Mouse (Mus musculus) T-helper 17 cell (primary cell): ENCODE measurements around the gene Snrpa1.

ENCODE experiments used
- in situ Hi-C, 2 experiments: fragments of 300-600 bp; cut with MboI, MseI; formaldehyde crosslinking; loops; 1 replicate in 1 of 2; 2 replicates in 1 of 2; pipeline ENCODE4 v1.15.1; 2025; ENCODE audit warnings: high pct_unique_total_duplicates in 2 of 2

Snrpa1 gene

DNA sequence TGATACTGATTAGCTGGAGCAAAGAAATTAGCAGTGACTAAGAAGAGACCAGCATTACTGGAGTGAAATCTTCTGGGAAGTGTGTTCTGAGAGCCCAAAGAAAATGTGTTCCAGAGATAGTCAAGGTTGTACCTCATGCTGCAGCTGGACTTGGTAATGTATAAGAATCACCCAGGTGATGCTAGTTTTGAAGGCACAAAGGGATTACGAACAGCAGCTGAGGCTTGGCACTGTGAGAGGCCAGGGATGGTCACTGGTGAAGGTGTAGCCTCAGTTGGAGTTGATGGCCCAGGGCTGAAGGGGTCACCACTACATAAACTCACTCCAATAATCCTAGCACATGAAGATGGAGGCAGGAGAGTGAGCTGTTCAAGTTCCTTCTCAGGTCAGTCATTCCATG lies at the start of gene Snrpa1:
Gene Snrpa1 (plus strand): TSS at position 301 of the 400 bp plus-strand sequence.
- in situ Hi-C loops, result loop anchor here in 1 of 2 experiments (25.0 kb wide), 1 partner anchor 1721 kb away; no protein-coding TSS in a partner anchor

DNA sequence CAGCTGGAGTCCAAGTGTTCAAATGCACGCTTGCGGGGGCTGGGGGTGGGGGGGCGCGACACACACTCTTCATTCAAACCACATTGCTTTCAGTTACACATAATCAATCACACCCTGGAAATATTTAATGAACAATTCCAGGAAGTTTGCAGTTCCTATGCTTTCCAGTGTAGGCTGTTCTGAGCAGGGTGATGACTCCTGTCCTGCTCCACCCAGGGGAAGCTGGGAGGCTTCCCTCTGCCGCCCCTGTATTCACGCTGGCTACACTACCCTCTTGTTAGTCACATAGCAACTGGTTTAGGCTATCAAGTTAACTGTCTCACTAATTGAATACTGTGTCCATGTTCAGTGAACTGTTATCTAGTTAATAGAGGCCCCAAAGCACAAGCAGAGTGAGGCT lies 48.3 kb upstream of the Snrpa1 start:
- in situ Hi-C loops, result no loop called here

DNA sequence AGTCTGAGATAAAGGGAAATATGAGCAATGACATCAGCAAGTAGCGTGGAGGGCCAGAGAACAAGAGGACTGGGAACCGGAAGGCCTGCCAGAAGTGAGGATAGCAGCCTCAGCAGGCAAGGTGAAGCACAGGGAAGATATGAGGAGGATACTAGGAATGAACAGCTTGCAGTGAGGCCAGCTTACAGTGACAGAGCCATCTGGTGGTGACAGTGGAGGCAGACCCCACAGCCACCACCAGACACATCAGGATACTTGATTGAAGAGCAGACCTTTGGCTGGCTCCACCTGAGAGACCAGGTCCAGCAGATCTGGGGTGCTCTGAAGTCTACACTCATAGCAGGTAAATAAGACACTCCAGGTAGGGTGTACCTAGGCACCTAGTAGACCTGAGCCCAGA lies 31.1 kb upstream of the Snrpa1 start:
- in situ Hi-C loops, result no loop called here

GRCm38 (mm10) chr7:66028766-66029512 lies 29.9 kb upstream of the Snrpa1 start:
- in situ Hi-C loops, result no loop called here

GRCm38 (mm10) chr7:66036809-66037208 lies 22.0 kb upstream of the Snrpa1 start:
- in situ Hi-C loops, result no loop called here

GRCm38 (mm10) chr7:66038261-66038660 lies 20.5 kb upstream of the Snrpa1 start:
- in situ Hi-C loops, result no loop called here

DNA sequence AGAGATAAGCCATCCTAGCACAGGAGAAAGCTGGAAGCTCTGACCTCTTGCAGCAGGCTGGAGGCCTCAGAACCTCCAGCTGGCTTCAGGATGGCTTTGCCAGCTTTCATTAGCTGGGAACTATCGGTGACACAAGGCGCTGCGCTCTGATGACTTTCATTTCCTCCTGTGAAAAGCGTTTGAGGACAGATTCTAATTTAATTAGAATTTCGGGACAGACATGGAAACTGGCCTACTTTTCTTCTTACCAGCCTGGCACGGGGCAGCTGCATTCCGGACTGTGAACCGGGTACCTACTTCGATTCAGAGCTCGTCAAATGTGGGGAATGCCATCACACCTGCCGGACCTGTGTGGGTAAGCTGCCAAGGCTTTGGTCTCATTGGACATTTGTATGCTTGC lies 20.1 kb upstream of the Snrpa1 start:
- in situ Hi-C loops, result no loop called here

GRCm38 (mm10) chr7:66040026-66040814 lies 18.6 kb upstream of the Snrpa1 start:
- in situ Hi-C loops, result no loop called here

DNA sequence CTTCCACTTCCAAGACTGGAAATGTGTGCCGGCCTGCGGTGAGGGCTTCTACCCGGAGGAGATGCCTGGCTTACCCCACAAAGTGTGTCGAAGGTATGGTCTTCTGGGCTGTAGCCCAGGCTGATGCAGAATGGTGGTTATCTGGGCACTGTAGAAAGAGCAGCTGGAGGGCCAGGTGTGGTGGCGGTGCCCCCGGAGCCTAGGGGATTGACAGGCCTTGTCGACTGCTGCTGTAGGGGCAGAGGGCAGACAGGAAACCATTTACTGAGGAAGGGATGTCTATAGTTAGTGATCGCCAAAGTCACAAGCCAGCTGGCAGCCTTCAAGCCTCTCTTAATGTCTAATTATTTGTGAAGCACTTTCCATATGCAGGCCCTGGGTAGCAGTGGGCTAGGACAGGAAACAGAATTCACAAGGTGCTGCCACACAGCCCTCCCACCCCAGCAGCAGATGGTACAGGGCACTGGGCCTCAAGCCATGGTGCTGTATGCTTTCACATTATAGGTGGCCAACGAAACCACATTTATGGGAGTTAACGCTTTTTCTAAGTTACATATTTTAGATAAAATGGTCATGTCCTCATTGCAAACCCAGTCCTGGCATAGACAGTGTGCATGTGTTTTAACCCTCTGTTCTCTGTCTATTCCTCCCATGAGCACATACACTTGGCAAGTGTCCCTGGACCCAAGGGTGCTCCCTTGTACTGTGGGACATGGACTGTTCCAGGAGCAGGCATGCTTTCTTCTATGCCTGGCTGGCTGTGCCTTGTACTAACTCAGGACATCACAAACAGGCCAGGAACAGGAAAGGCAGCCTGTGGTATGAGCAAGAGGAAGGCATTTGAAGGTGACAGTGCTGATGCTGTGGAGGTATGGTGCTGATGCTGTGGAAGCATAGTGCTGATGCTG lies 15.0 kb upstream of the Snrpa1 start, which contains the start of gene Gm45213:
Gene Gm45213 (plus strand): TSS at position 51 of the 908 bp plus-strand sequence.
- in situ Hi-C loops, result no loop called here

DNA sequence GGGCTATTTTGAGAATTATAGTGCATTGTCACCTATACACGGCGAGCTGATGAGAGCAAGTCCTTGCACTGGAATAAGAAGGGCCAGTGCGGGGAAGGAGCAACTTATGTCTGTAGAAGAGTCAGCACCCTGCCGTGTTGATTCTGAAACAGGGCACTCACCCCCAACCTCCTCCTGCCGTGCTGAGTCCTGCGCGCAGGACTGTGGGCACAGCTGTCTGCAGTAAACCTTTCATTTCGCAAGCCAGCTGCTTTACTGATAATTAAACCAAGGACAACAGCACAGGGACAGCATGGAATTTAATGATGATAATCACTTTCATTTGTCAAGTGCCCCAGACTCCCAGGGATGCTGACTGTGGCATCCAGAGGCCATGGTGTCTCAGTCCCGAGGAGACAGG lies 14.2 kb upstream of the Snrpa1 start:
- in situ Hi-C loops, result no loop called here

DNA sequence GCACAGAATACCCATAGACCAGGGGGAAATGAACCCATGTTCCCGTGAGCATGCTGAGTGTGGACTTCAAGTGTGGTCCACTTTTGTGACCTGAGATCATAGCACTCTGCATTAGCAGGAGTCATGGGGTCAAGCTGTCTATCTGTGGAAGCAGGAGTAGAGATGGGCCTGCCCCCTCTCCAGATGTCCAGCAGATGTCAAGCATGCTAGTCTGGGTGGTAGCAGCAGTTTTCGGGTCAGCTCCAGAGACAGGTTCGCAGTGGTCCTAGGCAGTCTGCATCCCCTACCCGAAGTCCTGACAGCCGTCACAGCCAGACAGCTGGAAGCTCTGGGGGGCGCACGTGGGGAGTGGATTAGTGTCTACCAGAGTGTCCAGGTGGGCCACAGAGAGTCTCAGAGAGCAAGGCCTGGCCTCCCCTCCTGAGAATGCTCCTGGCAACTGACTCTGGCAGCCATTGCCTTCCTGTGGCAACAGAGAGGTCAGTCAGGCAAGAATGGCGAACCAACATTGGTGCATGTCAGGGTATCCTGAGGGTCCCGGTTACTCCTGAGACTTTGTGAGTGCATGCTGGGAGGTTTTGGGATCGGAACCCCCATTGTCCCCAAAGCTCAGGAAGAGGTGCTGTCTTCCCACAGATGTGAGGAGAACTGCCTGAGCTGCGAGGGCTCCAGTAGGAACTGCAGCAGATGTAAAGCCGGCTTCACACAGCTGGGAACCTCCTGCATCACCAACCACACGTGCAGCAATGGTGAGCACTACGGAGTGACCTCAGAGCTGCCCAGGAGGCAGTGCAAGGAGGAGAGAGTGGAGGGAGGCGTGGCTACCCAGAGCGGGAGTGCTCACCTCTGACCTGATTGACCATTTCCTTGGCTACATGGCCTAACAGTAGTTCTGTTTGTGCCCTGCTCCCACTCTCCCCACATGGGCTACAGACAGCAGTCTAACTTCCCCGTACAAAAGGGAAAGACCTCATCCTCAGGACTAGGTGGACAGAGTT lies 11.6 kb upstream of the Snrpa1 start:
- in situ Hi-C loops, result no loop called here

GRCm38 (mm10) chr7:66047975-66048374 lies 10.8 kb upstream of the Snrpa1 start:
- in situ Hi-C loops, result no loop called here

DNA sequence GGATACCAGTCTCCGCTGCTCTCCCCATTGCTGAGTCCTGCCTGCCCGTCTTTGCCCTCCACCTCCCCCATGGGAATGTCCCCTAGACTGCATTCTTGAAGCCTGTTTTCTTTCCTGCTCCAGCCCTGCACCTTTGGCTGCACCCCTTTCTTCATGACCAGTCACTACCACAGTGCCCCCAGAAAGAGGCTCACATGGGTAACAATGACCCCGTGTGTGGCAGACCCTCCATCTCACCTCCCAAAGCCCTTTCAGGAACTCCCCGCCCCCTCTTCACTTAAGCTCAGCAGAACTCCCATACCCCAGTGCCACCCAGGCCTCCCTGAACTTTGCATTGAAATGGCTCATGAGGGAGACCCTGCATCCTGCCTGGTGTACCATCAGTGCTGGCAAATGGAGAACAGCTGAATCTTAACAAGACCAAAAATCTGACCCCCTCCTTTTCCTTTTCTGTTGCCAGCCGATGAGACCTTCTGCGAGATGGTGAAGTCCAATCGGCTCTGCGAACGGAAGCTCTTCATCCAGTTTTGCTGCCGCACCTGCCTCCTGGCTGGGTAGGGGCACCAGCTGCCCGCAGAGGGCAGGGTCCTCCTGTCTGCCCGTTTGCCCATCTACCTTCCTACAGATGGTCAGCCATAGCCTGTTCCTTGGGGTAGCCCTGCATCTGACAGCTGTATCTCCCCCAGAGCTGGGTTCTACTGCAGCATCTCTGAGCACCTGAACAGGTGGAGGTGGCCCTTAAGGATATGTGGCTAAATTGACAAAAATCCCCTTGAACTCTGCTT lies 10.2 kb upstream of the Snrpa1 start:
- in situ Hi-C loops, result no loop called here

DNA sequence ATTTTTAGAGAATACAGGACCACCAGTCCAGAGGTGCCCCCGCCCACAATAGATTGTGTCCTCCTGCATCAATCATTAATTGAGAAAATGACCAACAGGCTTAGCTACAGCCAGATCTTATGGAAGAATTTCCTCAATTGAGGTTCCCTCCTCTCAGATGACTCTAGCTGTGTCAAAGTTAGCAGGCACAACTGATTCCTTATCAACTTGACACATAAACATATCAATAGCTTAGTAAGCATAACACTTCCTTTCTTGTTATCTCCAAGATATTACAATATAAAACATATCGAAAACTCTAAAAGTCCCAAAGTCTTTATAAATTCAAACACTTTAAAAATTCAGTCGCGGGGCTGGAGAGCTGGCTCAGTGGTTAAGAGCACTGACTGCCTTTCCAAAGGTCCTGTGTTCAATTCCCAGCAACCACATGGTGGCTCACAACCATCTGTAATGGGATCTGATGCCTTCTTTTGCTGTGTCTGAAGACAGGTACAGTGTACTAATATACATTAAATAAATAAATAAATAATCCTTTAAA lies 4.8 kb upstream of the Snrpa1 start:
- in situ Hi-C loops, result loop anchor here (5.0 to 25.0 kb wide), 3 partner anchors 352 to 1717 kb away; no protein-coding TSS in a partner anchor

DNA sequence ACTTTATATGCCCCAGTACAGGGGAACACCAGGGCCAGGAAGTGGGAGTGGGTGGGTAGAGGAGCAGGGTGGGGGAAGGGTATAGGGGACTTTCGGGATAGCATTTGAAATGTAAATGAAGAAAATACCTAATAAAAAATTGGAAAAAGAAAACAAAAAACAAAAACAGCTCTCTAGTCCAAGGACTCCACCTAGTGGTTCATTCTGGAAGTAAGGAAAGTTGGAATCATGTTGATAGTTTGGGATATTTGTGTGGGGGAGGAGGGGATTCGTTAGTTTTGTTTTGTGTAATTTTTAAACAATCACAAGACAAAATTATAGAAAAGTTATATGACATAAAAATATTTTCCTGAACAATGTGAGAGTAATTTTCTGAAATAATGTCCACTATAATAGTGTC lies 3.4 kb upstream of the Snrpa1 start:
- in situ Hi-C loops, result loop anchor here in 1 of 2 experiments (25.0 kb wide), 1 partner anchor 1718 kb away; no protein-coding TSS in a partner anchor

DNA sequence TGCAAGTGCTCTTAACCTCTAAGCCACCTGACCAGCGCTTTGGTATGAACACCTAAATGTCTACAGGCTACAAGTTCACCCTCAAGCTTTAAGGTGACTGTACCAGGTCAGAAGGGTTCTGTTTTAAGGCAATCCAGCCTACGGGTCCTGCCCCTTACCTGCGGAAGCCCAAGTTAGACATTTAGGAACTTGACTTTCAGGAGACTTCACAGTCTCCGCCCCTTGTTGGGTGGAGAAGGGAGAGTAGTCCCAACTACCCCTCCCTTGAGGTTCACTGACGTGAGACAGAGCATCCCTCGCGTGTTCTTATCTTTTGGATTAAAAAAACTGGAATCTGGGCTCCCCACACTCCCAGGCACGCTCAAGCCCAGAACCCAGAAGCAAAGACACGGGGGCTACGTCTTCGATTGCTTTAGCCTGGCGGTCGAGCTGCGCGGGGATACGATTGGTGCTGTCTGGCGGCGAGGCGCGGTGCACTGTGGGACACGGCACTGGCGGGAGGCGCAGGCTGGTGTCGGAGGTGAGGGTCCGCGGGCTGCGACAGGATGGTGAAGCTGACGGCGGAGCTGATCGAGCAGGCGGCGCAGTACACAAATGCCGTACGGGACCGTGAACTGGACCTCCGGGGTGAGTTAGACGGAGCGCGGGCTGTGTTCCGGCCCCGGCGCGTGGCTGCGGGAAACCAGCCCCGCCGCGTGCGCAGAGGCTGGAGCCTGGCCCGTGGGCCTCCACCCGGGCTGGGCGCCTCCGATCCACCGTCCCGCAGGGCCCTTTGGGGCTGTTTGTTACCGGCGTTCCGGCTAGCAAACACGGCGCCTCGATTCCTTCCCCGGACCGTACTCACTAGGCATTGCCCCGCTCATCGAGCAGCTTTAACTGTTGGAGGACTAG lies 1.5 kb downstream of the Snrpa1 start:
- in situ Hi-C loops, result loop anchor here (10.0 to 25.0 kb wide), 2 partner anchors 1666 to 1723 kb away; partner anchors contain the start of genes Mcee (in 1 of the 2) and Mphosph10 (in 1 of the 2)

DNA sequence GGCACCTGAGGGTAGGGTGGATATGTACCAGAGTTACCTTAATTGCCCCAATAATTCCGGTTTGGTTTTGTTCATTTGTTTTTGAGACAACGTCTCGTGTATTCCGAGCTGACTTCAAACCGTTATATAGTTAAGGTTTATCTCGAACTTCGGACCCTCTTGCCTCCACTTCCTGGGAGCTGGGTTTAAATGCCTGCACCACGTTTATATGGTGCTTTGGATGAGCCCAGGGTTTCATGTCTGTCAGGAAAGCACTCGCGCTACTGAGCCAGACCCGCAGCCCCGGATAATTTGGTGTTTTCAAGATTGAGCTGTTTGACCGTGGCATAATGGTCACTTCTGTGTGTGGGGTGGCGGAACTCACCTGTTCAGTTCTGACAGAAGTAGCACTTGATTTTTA lies 2.3 kb downstream of the Snrpa1 start:
- in situ Hi-C loops, result loop anchor here (10.0 to 25.0 kb wide), 2 partner anchors 1666 to 1724 kb away; partner anchors contain the start of genes Mcee (in 1 of the 2) and Mphosph10 (in 1 of the 2)

DNA sequence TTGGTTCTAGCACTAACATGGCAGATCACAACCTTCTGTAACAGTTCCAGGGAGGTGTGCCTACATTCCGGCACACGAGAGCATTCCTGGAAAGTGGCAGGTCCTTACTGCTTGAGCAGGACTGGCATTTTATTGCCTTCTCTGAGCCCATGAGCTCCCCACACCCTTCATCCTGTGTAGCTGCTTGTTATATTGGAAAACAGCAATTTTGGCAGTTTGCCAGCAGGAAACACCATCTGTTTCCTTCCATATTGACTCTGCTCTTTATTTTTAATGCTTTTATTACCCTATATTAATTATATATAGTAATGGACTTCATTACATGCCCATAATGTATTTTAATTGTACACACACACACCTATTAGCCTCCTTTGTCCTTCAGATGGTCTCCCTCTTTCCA lies 17.6 kb downstream of the Snrpa1 start:
- in situ Hi-C loops, result no loop called here
